Mouse (Mus musculus): Measurements from ENCODE around the gene Spata31d1d. TPM values are rescaled to one million over a fixed set of nuclear protein-coding genes. Genes with fewer than 3 reads are reported as not detected.
"Not testable (repeated sequence)": the region's sequence is repeated elsewhere in the genome, so short reads cannot be mapped to it uniquely, and the experiment has no call there.

Spata31d1d gene
- polyA plus RNA-seq, 2 experiments = 0.03 TPM; not detected in 1

DNA sequence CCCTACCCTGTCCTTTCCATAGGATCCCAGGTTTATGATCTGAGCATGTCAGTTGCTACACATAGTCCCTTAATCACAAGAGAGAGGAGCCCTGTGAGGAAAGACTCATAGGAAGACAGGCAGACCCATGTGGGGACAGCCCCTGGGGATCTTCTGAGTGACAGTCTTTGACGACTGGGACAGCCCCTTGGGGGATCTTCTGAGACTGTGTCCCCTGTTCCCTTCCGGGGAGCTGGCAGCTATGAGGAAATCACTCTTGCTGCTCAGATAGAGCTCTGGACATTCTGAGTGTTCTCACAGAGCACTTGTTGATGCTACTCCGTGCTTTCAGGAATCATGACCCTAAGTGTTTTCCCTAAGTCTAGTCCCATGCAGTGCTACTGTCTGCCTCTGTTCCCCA lies 17.8 kb downstream of the Spata31d1d start:
- TF ChIP-seq POLR2A (IDR thresholded peaks at IDR 0.05; ENCODE audit: borderline replicate concordance, extremely low read depth, insufficient read depth, insufficient read length) = no peak
- Histone ChIP-seq H3K4me1 (ENCODE audit: control insufficient read depth, insufficient read depth, low read length) (no peaks in the 10 kb centered on the region), H3K4me2 (replicated peaks; ENCODE audit: low read depth, low read length, severe bottlenecking) (no peak overlapping the region), H3K9ac (ENCODE audit: low read depth, low read length, severe bottlenecking) (no peak overlapping the region), H3K36me3 (ENCODE audit: control insufficient read depth, insufficient read depth, low read length) (no peaks in the 10 kb centered on the region), H3K9me3 (ENCODE audit: control insufficient read depth, low read length) (no peaks in the 10 kb centered on the region), H3K27me3 (ENCODE audit: control insufficient read depth, insufficient read depth, low read length) (no peaks in the 10 kb centered on the region), H3K4me3 (replicated peaks; ENCODE audit: low read length) (no peak overlapping the region), H3K27ac (replicated peaks; ENCODE audit: low read depth, low read length) (no peak overlapping the region)
- no peak for DNase-seq (ENCODE audit: low spot score)
- ATAC-seq (ENCODE audit: low FRiP score, low read depth) = no peak
- whole genome bisulfite sequencing = 36% methylated on average over 3 of the region's 3 CpGs

DNA sequence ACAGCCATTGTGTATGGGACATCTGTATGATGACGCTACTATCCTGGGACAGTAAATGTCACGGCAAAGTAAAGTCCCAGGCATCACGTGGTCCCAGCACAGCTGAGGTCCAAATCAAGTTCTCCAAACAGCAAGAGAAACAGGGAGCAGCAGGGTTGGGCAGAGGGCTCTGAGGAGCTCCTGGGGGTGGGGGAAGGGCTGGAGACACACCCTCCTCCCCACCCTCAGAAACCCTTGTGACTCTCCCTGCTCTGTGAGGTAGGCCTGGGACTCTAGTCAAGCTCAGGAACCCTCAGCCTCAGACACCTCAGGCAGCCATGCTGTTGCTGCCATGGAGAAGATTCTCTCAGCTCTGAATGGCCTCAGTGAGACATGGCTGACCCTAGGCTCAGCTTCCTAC lies 19.6 kb downstream of the Spata31d1d start, which contains the start of gene Spata31d1b:
Gene Spata31d1b, plus strand, starts transcription at position 301 of the 400 bp plus-strand sequence.
- not testable (repeated sequence) for H3K9me3 ChIP-seq (ENCODE audit: control insufficient read depth, low read length); H3K4me3 ChIP-seq (replicated peaks; ENCODE audit: low read length); H3K27ac ChIP-seq (replicated peaks; ENCODE audit: low read depth, low read length); ATAC-seq (ENCODE audit: low FRiP score, low read depth); DNase-seq (ENCODE audit: low spot score); H3K36me3 ChIP-seq (ENCODE audit: control insufficient read depth, insufficient read depth, low read length); H3K9ac ChIP-seq (ENCODE audit: low read depth, low read length, severe bottlenecking); H3K27me3 ChIP-seq (ENCODE audit: control insufficient read depth, insufficient read depth, low read length); H3K4me1 ChIP-seq (ENCODE audit: control insufficient read depth, insufficient read depth, low read length); H3K4me2 ChIP-seq (replicated peaks; ENCODE audit: low read depth, low read length, severe bottlenecking)
- 67% methylated on average over 3 of the region's 3 CpGs for WGBS

GRCm38 (mm10) chr13:59710230-59710629 lies 21.3 kb downstream of the Spata31d1d start, which contains the start of gene Spata31d1a:
Spata31d1a (minus strand) TSS chr13:59710330.
- no peak for TF ChIP-seq POLR2A (IDR thresholded peaks at IDR 0.05; ENCODE audit: borderline replicate concordance, extremely low read depth, insufficient read depth, insufficient read length)
- Histone ChIP-seq H3K27me3 (ENCODE audit: control insufficient read depth, insufficient read depth, low read length) (no peaks in the 10 kb centered on the region), H3K4me2 (replicated peaks; ENCODE audit: low read depth, low read length, severe bottlenecking) (no peak within 1 kb of the TSS), H3K4me3 (replicated peaks; ENCODE audit: low read length) (no peak within 1 kb of the TSS), H3K36me3 (ENCODE audit: control insufficient read depth, insufficient read depth, low read length) (no peaks in the 10 kb centered on the region), H3K4me1 (ENCODE audit: control insufficient read depth, insufficient read depth, low read length) (no peaks in the 10 kb centered on the region), H3K27ac (replicated peaks; ENCODE audit: low read depth, low read length) (no peak within 1 kb of the TSS), H3K9me3 (ENCODE audit: control insufficient read depth, low read length) (no peaks in the 10 kb centered on the region), H3K9ac (ENCODE audit: low read depth, low read length, severe bottlenecking) (no peak within 1 kb of the TSS)
- no peak for ATAC-seq (ENCODE audit: low FRiP score, low read depth)
- WGBS = 91% methylated on average over 15 of the region's 15 CpGs
- no peak for DNase-seq (ENCODE audit: low spot score)

- Histone ChIP-seq H3K9ac (ENCODE audit: low read depth, low read length, severe bottlenecking) (no peak overlapping the region), H3K36me3 (ENCODE audit: control insufficient read depth, insufficient read depth, low read length) (no peaks in the 10 kb centered on the region), H3K4me3 (replicated peaks; ENCODE audit: low read length) (no peak overlapping the region), H3K4me2 (replicated peaks; ENCODE audit: low read depth, low read length, severe bottlenecking) (no peak overlapping the region), H3K27ac (replicated peaks; ENCODE audit: low read depth, low read length) (no peak overlapping the region), H3K4me1 (ENCODE audit: control insufficient read depth, insufficient read depth, low read length) (no peaks in the 10 kb centered on the region), H3K27me3 (ENCODE audit: control insufficient read depth, insufficient read depth, low read length) (no peaks in the 10 kb centered on the region), H3K9me3 (ENCODE audit: control insufficient read depth, low read length) (no peaks in the 10 kb centered on the region)
- TF ChIP-seq POLR2A (IDR thresholded peaks at IDR 0.05; ENCODE audit: borderline replicate concordance, extremely low read depth, insufficient read depth, insufficient read length) = no peak
- DNase-seq (ENCODE audit: low spot score) (no peak), ATAC-seq (ENCODE audit: low FRiP score, low read depth) (no peak)
- 57% methylated on average over 12 of the region's 12 CpGs for WGBS
These were observed 27.0 kb downstream of the Spata31d1d start for GRCm38 (mm10) chr13:59704562-59704961.

DNA sequence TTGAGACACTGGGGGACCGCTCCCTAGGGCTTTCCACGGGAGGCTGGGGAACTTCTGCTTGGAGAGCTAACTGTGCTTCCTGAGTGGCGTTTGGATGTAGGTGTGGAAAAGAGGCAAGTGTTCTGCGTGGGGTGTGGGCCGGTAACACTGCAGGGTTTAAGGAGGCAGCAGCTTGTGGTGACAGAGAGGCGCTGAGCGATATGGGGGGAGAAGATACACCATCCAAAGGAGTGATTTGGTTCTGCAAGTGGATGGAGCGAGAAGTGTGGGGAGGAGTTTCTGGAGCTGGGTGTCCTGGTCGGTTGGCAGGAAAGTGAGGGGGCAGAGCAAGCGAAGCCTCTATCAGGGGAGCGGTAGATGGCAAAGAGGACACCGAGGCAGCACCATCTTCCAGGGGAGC lies 28.0 kb downstream of the Spata31d1d start:
- Histone ChIP-seq H3K27me3 (ENCODE audit: control insufficient read depth, insufficient read depth, low read length) (no peaks in the 10 kb centered on the region), H3K9ac (ENCODE audit: low read depth, low read length, severe bottlenecking) (no peak overlapping the region), H3K9me3 (ENCODE audit: control insufficient read depth, low read length) (no peaks in the 10 kb centered on the region), H3K36me3 (ENCODE audit: control insufficient read depth, insufficient read depth, low read length) (no peaks in the 10 kb centered on the region), H3K4me3 (replicated peaks; ENCODE audit: low read length) (no peak overlapping the region), H3K27ac (replicated peaks; ENCODE audit: low read depth, low read length) (no peak overlapping the region), H3K4me1 (ENCODE audit: control insufficient read depth, insufficient read depth, low read length) (no peaks in the 10 kb centered on the region), H3K4me2 (replicated peaks; ENCODE audit: low read depth, low read length, severe bottlenecking) (no peak overlapping the region)
- TF ChIP-seq POLR2A (IDR thresholded peaks at IDR 0.05; ENCODE audit: borderline replicate concordance, extremely low read depth, insufficient read depth, insufficient read length) = no peak
- 85% methylated on average over 12 of the region's 12 CpGs for WGBS
- DNase-seq (ENCODE audit: low spot score) = no peak
- no peak for ATAC-seq (ENCODE audit: low FRiP score, low read depth)

GRCm38 (mm10) chr13:59700137-59700536 lies 31.4 kb downstream of the Spata31d1d start:
- not testable (repeated sequence) for H3K27ac ChIP-seq (replicated peaks; ENCODE audit: low read depth, low read length); H3K4me1 ChIP-seq (ENCODE audit: control insufficient read depth, insufficient read depth, low read length); H3K9me3 ChIP-seq (ENCODE audit: control insufficient read depth, low read length); ATAC-seq (ENCODE audit: low FRiP score, low read depth); H3K27me3 ChIP-seq (ENCODE audit: control insufficient read depth, insufficient read depth, low read length); DNase-seq (ENCODE audit: low spot score); H3K9ac ChIP-seq (ENCODE audit: low read depth, low read length, severe bottlenecking); H3K36me3 ChIP-seq (ENCODE audit: control insufficient read depth, insufficient read depth, low read length); H3K4me2 ChIP-seq (replicated peaks; ENCODE audit: low read depth, low read length, severe bottlenecking); H3K4me3 ChIP-seq (replicated peaks; ENCODE audit: low read length)
- WGBS = 43% methylated on average over 1 of the region's 1 CpGs

Data from limb, embryonic 14.5 days (tissue).